Mouse (Mus musculus) gastrocnemius, adult 8-10 months (tissue): ENCODE measurements at regions not wholly inside any gene's neighbourhood (a gene's known extent, or its start where the extent isn't known, plus 50 kb on each side); places are given as distances from the start of the nearest gene placed in this dataset.

Source experiments
- DNase-seq, 2 experiments: peaks; one replicate each; pipeline ENCODE4 v3.0.0; 2022; ENCODE audit warnings: low spot score in 2 of 2

DNA sequence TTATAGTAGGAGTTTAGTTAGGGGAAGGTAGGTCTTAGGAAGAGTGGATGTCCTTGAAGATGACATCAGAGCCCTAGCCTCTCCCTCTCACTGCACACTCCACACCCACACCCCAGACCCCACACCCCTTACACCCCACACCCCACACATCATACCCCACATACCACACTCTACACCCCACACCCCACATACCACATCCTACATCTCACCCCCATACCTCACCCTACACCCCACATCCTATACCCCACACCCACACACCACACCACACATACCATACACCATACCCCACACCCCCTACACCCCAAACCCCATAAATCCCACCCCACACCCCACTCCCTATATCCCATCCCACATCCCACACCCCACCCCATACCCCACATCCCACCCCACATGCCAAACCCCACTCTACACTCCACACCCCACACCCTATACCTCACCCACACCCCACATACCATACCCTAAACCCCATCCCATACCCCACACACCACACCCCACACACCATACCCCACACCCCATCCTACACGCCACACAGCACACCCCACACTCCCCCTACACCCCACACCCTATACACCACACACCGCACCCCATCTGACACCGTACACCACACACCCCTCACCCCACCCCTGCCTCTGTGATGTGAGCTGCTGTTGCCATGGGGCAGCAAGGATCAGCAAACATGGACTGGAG lies 323.7 kb upstream of the G2e3 start:
- DNase-seq, result no peak

DNA sequence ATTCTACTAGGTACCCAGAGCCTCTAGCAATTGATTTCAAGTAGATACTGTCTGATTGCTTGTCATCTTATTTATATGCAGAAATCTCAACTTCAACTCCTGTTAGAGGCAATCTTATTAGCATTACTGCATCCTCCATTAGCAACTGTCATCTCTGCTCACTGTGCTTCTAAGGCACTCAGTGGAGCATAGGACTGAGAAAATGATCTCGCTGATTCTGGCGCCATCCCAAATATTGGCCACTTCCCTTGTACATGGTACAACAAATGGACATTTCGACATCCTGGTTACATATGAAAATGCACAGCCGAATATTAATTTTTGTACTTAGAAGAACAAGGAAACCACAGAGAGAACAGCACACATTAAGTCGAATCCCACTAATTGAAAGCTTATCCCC lies 329.7 kb upstream of the G2e3 start:
- no peak for DNase-seq

DNA sequence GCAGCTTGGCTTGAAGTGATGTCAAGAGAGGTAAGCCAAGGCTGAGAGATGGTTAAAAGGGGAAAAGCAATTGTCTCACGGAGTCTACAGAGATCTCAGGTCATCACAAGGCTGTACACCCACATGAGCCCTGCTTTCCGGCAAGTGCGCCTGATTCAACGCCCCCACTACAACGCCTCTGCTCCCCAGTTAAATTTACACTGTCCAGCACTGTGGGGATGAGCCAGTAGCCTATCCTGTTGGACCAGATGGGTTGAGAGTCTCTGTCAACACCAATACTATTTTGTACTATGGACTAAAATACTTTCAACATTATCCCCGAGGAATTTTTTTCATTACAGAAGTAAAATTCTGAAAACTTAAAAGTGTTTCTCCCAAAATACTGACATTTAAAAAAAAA lies 331.8 kb upstream of the G2e3 start:
- DNase-seq, result no peak

DNA sequence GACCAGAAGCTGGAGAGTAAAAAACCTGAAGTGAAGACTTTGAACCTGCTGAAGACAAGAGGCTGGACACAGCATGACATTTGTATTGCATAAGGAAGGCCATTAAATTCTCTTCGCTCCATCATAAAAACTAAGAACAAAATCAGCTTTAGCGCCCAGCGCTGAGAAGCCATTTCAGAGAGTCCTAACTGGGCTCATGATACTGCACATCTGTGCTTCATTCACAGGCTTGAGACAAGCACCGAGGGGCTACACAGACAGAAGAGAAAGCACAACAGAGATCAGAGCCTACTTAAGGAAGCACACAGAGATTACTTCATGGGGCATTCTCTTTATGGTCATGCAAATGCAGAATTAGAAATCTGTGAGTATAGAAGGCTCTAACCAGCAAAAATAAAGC lies 338.2 kb upstream of the G2e3 start:
- no peak for DNase-seq

DNA sequence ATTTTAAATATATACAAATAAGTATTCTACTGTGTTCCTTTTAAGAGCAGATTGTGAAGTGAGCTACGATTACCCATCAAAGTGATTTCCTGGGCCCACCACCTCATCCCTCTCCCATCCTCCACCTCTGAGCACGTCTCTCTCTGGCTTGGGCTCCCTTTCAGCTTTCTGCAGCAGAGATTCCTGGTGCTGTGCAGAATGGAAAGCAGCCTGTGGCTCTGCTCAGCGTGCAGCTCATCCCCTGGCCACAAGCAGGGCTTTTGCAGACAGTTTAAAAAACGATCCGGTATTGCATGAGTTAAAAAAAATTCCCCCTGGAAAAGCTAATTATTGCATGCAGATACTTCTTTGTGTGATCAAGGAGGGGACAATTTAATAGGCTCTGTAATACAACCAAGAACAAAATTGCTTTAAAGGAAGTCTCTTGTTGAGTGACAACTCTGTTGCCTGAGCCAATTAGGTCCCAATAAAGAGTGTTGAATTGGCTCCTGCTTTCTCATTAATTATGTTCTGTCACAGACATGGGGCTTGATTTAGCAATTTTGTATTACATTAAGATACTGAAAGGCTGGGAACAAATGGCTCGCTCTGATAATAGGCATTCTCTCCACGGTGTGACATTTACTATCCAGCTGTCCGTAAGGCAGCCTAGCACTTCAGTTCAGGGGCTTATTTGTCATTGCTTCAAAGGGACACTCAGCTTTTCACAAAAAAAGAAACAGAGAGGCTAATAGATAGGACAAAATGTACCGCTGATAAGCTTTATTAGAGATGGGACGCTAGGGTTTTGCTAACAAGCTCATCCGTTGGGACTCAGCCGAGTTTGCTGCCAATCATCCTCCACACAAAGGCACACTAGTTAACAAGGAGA lies 345.9 kb upstream of the G2e3 start:
- DNase-seq, result no peak

DNA sequence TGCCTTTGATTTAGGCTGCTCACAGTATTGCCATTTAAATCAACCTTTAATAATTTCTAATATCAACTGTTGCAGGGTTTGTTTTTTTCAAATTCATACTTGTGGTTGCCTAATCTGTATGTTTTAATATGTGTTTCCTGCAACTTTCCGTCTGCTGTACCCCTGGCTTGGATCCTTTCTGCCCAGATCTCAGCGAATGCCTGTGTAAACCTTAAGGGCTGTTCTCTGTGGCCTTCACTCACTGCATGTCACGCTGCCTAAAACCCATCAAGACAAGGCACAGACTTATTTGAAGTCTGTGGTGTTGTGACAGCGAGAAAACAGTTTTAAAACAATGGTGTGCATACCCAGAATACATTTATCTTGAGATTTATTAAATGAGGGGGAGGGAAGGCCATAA lies 346.8 kb upstream of the G2e3 start:
- DNase-seq, result no peak

DNA sequence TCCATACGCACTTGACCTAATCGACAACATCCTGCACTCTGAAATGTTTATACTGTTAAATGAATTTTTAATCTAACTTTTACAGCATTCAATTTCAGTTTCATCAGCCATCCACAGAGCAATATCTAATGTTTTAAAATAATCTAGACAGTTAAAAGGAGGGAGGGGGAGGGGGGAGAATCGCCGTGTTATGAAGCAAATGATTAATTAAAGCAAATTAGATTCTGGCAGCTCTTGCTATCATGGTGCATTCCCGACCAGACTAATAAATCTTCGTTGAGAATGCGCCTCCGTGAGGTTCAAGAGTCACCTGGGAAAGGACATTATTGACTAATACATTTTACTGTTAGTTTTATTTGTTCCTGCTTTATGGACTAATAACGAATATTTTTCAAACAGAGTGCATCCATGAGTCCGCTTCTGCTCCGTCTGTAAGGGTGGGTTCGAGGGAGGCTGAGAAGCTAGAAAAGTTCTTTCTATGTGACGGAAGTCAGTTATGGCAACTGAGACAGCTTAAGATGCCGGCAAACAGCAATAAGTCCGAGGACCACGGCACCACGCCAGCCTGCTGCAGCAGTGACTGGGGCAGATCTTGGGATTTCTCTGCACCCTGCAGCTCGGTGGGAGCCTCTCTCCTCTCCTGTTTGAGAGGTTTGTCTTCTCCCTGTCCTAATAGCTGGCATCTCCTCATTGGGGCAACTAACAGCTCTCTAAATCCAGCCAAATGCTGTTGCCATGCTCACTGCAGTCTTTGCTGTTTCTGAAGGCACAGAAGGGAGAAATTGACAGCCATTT lies 347.4 kb upstream of the G2e3 start:
- DNase-seq, result no peak

DNA sequence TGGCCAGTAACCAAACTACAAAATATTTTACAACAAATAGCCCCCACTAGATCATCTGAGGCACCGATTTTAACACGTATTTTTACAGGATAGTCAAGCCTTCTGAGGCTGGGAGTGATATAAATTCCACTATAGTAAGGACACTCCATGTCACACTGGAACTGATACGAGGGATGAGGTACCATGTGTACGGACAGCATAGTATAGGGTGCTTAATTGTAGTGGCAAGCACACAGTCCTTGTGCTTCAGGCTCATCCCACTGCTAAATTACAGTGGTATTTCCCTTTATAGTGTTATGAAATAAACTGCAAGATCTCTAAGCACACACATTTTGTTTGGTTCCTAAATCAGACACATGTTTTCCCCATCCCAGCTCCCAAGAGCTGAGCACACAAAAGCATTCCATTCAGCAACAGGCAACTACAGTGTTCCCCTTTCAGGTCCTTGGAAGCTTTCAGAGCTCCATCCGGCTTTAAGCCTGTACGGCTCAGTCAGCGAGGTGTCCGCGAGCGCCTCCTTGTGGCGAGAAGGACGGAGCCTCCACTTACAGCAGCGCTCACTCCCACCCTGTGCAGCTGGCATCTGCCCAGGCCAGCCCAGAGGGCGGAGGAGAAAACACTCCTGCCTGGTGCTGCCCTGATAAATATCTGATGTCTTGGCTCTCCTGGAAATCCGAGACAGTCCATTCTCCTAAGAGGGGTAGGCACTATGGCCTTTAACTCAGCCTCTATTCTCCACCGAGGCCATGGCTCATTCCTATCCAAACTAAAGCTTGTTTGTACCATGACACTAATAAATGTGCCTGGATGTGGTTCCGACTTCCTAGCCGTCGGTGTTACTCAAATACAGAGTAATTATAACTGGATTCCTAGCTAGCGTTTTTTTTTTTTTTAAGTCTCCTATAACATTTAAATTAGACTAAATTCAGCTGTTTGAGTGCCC lies 348.3 kb upstream of the G2e3 start:
- peak in 1 of 2 experiments; percentile 33 for DNase-seq

DNA sequence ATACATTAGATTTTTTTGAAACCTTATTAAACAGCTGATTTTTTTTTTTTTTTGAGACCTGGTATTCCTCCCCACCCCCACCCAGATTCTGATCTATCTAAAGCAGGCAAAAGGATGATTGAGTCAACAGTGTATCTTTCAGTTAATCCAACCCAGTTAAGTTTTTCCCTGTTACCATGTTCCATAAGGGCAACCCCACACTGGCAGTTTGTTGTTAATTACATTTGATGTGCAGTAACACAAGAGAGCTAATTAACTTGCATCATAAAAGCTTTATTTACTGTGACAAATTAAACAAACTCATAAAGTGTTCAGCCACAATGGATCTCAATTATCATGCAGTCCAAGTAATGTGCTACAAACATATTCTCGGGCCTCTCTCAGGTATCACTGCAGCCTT lies 346.8 kb upstream of the Prkd1 start:
- DNase-seq, result no peak

DNA sequence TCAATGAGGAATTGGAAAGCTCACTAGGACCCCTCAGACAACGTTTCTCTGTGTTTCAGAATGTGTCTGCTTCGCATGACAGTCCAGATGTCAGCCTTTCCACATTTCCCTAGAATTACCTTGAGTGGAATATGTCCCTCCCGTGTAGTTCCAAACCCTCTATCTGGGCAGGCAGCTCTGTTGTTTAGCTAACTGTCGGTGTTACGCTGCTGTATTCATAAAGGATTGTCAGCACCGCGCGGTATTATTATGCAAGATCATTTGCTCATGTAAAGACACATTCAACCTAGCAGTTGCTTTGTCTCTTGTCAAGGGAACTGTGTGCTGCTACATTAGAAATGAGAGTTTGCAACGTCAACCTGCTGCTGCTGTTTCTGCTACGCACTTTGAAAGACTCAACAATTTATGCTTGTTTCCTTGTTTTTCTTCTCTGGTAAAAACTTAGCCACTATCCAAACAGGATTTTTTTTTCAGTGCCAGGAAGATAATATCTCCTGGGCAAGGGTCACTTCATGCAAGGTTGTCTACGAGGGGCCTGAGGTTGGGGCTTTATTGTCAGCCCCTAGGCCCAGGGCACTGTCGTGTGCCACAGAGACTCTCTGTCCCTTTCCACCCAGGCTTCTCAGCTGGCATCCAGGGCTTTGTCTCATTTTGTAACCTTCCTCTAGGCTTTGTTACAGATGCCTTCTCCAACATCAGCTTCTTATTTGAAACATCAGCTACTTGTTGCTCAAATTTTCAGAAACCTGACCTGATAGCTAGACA lies 340.8 kb upstream of the Prkd1 start:
- DNase-seq, result no peak

DNA sequence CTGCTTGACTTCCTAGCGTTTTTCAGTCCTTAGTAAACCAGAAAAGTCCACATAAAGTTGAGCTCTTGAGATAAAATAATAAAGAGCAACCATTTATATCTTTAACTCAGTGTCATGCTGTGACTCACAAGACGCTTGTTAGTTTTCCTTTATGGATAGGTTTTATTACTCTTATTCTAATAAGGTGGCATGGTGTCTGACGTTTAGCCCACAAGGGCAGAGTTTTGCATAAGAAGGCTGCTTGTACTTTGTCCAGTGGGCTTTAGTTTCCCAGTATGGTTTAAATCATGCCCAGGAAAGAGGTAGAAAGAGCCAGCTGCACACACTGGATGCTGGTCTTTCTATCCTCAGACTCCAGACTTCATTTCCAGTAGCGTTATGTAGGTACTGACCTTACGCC lies 332.4 kb upstream of the Prkd1 start:
- DNase-seq, result no peak

DNA sequence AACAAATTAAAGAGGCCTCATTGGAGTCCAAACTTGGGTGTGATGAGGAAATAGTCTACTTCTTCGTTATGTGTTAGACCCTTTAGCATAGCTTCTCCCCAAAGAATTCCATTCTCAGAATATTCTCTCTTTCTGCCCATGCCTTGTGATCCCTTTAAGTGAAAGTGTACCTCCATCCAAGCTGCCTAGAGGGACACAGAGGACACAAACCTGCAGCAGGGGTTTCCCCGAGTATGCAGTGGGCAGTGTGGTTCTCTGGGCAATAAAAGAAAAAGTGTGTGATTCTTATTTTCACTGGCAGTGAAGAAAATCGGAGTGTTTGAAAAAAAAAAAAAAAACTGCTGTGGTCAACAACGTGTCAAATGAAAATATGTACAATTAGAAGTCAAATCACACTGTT lies 331.9 kb upstream of the Prkd1 start:
- no peak for DNase-seq

DNA sequence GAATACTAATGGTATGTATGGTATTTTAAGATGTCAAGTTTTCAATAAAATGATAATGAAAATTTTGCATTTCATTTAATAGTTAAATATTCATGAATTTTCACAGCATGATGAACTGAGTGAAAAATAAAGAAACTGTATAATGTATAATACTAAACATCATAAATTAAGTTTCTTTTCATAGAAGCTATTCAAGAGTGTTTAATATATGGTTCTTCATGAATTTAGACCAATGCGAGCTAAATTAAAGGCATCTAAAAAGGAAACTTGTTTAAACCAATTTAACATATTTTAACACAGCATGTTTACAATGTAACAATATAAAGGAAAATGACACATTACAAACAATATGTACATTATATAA lies 321.8 kb upstream of the Prkd1 start:
- no peak for DNase-seq

DNA sequence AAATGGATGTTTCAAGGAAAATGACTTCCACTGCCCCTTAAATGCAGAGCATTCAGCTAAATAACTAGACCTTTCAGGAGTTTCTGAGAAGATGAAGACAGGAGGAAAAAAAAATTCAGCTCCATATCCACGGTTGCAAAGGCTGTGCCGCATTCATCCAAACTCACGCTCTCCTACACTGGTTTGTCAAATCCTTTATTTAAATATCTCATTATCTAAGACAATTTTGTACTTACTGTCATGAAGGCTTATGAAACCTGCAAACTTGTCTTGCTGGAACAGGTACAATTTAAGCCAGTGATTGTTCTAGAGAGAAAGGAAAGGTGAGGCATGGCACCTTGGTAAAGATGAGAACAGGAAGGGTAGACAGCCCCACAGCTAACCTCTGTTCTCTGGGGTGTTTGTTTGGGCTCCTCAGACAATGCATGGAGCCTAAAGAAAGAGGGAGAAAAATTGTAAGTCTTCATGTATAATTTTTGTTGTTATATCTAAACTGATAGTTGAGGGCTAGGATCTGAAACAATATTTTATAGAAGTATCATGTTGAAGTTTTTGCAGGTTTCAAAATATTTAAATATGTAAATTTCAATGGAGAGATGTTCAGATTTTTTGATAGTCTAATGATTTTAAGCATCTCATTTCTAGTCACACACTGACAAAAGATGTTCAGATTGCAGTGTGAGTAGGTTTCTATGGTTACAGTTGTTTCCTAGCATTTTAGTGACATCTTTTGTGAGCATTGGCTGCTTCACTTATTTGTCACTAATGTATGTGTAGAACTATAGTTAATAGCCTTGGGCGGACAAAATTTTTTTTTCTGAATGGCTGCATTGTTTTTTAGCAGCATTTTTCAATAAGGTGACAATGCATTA lies 321.2 kb upstream of the Prkd1 start:
- DNase-seq, result no peak

DNA sequence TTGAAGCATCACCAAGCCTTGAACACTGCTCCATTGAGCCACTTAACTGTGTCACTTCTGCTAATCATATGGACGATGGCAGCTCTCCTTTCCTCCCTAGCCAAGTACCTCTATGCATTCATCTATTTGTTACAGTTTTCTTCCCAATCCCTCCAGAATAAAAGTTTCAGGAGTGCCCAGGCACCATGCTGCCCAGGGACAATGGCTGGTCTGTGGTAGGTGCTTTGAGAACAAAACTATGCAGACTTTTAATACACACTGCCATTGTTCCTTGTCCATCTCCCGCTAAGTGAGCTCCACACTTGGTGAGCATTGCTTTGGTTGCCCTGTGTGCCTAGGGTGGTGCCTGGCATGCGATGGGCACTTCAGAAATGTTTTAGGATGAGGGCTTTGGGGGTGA lies 320.5 kb upstream of the Prkd1 start:
- DNase-seq, result no peak

DNA sequence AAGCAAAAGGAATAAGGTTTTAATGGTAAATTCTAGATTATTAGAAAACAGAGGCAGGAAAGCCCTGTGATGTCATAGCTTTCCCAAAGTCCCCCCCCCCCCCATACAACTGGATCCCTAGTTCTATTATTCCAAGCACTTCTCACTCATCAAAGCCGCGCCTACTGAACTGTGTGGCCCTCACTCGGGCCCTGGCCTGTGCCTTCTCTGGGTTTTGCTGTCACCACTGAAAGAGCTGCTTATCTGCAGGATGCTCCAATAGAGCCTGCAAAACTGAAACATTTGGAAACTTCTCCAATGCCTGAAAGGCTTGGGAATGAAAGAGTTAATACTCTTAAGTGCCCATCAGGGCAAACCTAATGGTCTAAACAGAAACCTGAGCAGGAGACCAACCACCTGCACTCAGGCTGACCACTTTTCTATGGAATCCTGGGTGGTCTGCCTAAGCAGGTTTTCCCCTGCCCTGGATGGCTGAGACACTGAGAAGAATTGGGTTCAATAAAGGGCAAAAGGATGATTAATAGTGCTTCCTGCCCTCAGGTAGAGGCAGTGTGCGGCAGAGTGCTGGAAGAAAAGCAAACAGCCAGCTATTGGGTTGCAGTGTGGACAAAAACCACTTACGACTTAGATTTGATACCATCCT lies 318.4 kb upstream of the Prkd1 start:
- DNase-seq, result no peak

DNA sequence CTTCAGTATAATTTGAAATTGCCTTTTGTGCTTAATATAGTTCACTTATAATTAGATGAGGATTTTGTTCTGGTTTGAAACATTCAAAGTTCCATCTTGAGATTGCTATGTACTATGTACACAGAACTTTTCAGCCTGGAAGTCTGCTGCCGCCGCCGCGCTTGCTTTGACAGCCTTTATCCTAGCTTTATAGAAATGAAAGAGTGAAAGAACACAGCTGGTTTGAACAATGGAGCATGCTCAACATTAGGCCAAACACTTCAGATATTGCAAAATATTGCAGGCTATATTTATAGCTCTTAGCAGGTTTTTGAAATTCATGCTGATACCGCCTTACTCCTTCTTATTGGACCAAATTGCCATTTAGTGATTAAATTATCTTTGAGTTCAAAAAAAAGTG lies 305.1 kb upstream of the Prkd1 start:
- DNase-seq, result no peak

DNA sequence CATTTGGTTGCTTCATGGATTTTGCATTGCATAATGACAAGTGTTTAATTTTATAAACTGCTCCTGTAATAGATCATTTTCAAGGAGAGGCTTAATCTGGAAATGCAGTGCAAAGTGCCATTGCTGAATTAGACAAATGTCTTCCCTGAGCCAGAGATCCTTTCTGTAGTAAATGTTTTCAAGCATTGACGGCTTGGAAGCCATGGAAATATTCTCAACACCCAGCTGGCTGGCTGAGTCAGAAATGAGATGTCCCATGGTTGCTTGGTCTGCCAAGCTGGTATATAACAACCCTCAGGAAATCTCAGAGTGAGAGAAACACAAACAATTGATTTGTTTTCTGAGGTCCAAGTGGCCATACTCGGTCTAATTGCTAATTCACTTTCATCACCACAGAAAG lies 298.1 kb upstream of the Prkd1 start:
- DNase-seq, result no peak
